Mouse (Mus musculus): ENCODE data around the gene 5530401A14Rik. TPM values are rescaled to one million over a fixed set of nuclear protein-coding genes. Genes with fewer than 3 reads are reported as not detected.

5530401A14Rik gene
- polyA plus RNA-seq, 1 experiment from 2014 or later: not detected

GRCm38 (mm10) chr11:81915501-81915900 lies 55.0 kb downstream of the 5530401A14Rik start:
- no peaks in the 10 kb centered on the region for H3K36me3 ChIP-seq (ENCODE audit: control insufficient read depth, insufficient read depth)
- H3K4me1 ChIP-seq (ENCODE audit: control insufficient read depth, insufficient read depth, low read length): no peaks in the 10 kb centered on the region
- no peaks in the 10 kb centered on the region for H3K9me3 ChIP-seq (replicated peaks; ENCODE audit: control insufficient read depth, low read length)
- ATAC-seq (replicated peaks; ENCODE audit: extremely low read depth, insufficient read depth, low FRiP score): no peak
- H3K4me2 ChIP-seq (ENCODE audit: low read depth, low read length): no peak overlapping the region
- 59% methylated on average over 6 of the region's 6 CpGs for WGBS
- H3K27me3 ChIP-seq (ENCODE audit: control insufficient read depth, insufficient read depth, low read length): no peaks in the 10 kb centered on the region
- H3K9ac ChIP-seq (ENCODE audit: low read length): no peak overlapping the region
- no peak overlapping the region for H3K27ac ChIP-seq (ENCODE audit: low read length)
- H3K4me3 ChIP-seq (ENCODE audit: low read length): no peak overlapping the region

DNA sequence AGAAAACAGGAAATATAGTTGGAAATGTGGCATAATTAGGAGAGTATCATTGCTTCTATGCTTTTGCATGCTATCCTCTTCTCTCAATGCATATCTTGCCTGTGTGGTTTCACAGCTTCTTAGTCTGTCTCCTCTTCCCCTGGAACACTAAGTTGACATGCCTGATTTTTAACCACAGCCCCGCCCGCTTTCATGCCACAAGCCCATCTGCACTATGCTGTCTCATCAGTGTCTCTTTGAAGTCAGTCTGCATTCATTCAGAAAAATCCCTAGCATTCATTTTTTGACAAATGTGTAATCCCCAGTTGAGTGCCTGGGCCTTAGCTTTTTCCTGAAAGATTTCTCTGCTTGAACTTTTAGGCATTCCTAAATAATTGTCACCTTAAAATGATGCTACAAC lies 62.6 kb downstream of the 5530401A14Rik start:
- Histone ChIP-seq H3K9me3 (replicated peaks; ENCODE audit: control insufficient read depth, low read length) (no peaks in the 10 kb centered on the region), H3K27ac (ENCODE audit: low read length) (no peak overlapping the region), H3K27me3 (ENCODE audit: control insufficient read depth, insufficient read depth, low read length) (no peaks in the 10 kb centered on the region), H3K4me3 (ENCODE audit: low read length) (no peak overlapping the region), H3K9ac (ENCODE audit: low read length) (no peak overlapping the region), H3K4me1 (ENCODE audit: control insufficient read depth, insufficient read depth, low read length) (no peaks in the 10 kb centered on the region), H3K36me3 (ENCODE audit: control insufficient read depth, insufficient read depth) (no peaks in the 10 kb centered on the region), H3K4me2 (ENCODE audit: low read depth, low read length) (no peak overlapping the region)
- no peak for ATAC-seq (replicated peaks; ENCODE audit: extremely low read depth, insufficient read depth, low FRiP score)
- WGBS: 77% methylated on average over 2 of the region's 2 CpGs

DNA sequence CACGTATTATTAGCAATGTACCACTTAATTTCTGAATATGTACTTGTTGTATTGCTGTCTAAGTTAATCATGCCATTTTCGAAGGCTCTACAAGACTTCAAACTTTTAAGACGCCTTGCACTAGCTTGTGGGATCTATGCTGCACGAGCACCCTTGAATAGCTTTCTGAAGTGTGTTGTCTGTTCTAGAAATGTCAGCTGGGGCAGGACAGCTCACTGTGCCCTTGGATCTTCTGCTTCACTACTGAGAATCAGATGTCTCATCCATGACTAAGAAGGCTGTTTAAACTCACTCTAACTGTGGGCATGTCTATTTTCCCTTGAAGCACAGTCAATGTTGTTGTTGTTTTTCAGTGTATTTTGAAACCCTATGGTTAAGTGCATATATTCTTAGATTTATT lies 63.2 kb downstream of the 5530401A14Rik start:
- Histone ChIP-seq H3K4me3 (ENCODE audit: low read length) (no peak overlapping the region), H3K36me3 (ENCODE audit: control insufficient read depth, insufficient read depth) (no peaks in the 10 kb centered on the region), H3K4me1 (ENCODE audit: control insufficient read depth, insufficient read depth, low read length) (no peaks in the 10 kb centered on the region), H3K27me3 (ENCODE audit: control insufficient read depth, insufficient read depth, low read length) (no peaks in the 10 kb centered on the region), H3K27ac (ENCODE audit: low read length) (no peak overlapping the region), H3K9me3 (replicated peaks; ENCODE audit: control insufficient read depth, low read length) (no peaks in the 10 kb centered on the region), H3K9ac (ENCODE audit: low read length) (no peak overlapping the region), H3K4me2 (ENCODE audit: low read depth, low read length) (no peak overlapping the region)
- WGBS: 81% methylated on average over 4 of the region's 4 CpGs
- ATAC-seq (replicated peaks; ENCODE audit: extremely low read depth, insufficient read depth, low FRiP score): no peak

GRCm38 (mm10) chr11:81926393-81926792 lies 65.9 kb downstream of the 5530401A14Rik start:
- Histone ChIP-seq H3K27me3 (ENCODE audit: control insufficient read depth, insufficient read depth, low read length) (no peaks in the 10 kb centered on the region), H3K9me3 (replicated peaks; ENCODE audit: control insufficient read depth, low read length) (no peaks in the 10 kb centered on the region), H3K4me1 (ENCODE audit: control insufficient read depth, insufficient read depth, low read length) (no peaks in the 10 kb centered on the region), H3K27ac (ENCODE audit: low read length) (no peak overlapping the region), H3K36me3 (ENCODE audit: control insufficient read depth, insufficient read depth) (no peaks in the 10 kb centered on the region), H3K4me3 (ENCODE audit: low read length) (no peak overlapping the region), H3K4me2 (ENCODE audit: low read depth, low read length) (no peak overlapping the region), H3K9ac (ENCODE audit: low read length) (no peak overlapping the region)
- no peak for ATAC-seq (replicated peaks; ENCODE audit: extremely low read depth, insufficient read depth, low FRiP score)

- no peak for ATAC-seq (replicated peaks; ENCODE audit: extremely low read depth, insufficient read depth, low FRiP score)
- Histone ChIP-seq H3K4me3 (ENCODE audit: low read length) (no peak overlapping the region), H3K4me1 (ENCODE audit: control insufficient read depth, insufficient read depth, low read length) (0 out of 2 replicates have a peak, but pooled peaks cover 3% of the 10 kb centered on the region), H3K4me2 (ENCODE audit: low read depth, low read length) (no peak overlapping the region), H3K27me3 (ENCODE audit: control insufficient read depth, insufficient read depth, low read length) (no peaks in the 10 kb centered on the region), H3K9me3 (replicated peaks; ENCODE audit: control insufficient read depth, low read length) (no peaks in the 10 kb centered on the region), H3K9ac (ENCODE audit: low read length) (no peak overlapping the region), H3K27ac (ENCODE audit: low read length) (no peak overlapping the region), H3K36me3 (ENCODE audit: control insufficient read depth, insufficient read depth) (no peaks in the 10 kb centered on the region)
- 78% methylated on average over 1 of the region's 1 CpGs for WGBS
Observed at GRCm38 (mm10) chr11:81937516-81937915, 77.0 kb downstream of the 5530401A14Rik start.

GRCm38 (mm10) chr11:81940988-81941387 lies 80.5 kb downstream of the 5530401A14Rik start:
- WGBS: 22% methylated on average over 1 of the region's 1 CpGs
- H3K4me2 ChIP-seq (ENCODE audit: low read depth, low read length): no peak overlapping the region
- H3K27ac ChIP-seq (ENCODE audit: low read length): no peak overlapping the region
- H3K9ac ChIP-seq (ENCODE audit: low read length): no peak overlapping the region
- H3K4me1 ChIP-seq (ENCODE audit: control insufficient read depth, insufficient read depth, low read length): 0 out of 2 replicates have a peak, but pooled peaks cover 3% of the 10 kb centered on the region
- H3K36me3 ChIP-seq (ENCODE audit: control insufficient read depth, insufficient read depth): no peaks in the 10 kb centered on the region
- H3K9me3 ChIP-seq (replicated peaks; ENCODE audit: control insufficient read depth, low read length): no peaks in the 10 kb centered on the region
- H3K4me3 ChIP-seq (ENCODE audit: low read length): no peak overlapping the region
- no peak for ATAC-seq (replicated peaks; ENCODE audit: extremely low read depth, insufficient read depth, low FRiP score)
- no peaks in the 10 kb centered on the region for H3K27me3 ChIP-seq (ENCODE audit: control insufficient read depth, insufficient read depth, low read length)

DNA sequence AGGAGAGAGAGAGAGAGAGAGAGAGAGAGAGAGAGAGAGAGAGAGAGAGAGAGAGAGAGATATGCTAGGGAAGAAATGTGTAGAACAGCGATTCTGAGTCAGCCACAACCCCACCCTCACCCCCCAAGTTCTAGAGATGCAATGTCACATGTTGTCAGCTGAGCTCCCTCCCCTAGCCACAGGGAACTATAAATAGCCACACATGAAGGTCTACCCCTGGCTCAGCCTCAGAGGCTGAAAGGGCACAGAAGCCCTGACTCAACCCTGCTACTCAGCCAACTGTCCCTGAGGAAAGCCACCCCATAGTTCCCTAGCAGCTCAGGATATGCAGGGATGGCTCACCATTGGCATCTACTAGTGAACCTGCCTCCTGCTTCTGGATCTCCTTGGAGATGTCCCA lies 81.7 kb downstream of the 5530401A14Rik start:
- 50% methylated on average over 1 of the region's 1 CpGs for WGBS
- no peaks in the 10 kb centered on the region for H3K27me3 ChIP-seq (ENCODE audit: control insufficient read depth, insufficient read depth, low read length)
- no peak overlapping the region for H3K4me2 ChIP-seq (ENCODE audit: low read depth, low read length)
- no peak overlapping the region for H3K27ac ChIP-seq (ENCODE audit: low read length)
- H3K4me3 ChIP-seq (ENCODE audit: low read length): no peak overlapping the region
- 0 out of 2 replicates have a peak, but pooled peaks cover 3% of the 10 kb centered on the region for H3K4me1 ChIP-seq (ENCODE audit: control insufficient read depth, insufficient read depth, low read length)
- no peaks in the 10 kb centered on the region for H3K9me3 ChIP-seq (replicated peaks; ENCODE audit: control insufficient read depth, low read length)
- H3K36me3 ChIP-seq (ENCODE audit: control insufficient read depth, insufficient read depth): no peaks in the 10 kb centered on the region
- H3K9ac ChIP-seq (ENCODE audit: low read length): no peak overlapping the region
- ATAC-seq (replicated peaks; ENCODE audit: extremely low read depth, insufficient read depth, low FRiP score): no peak

Other genes starting within 250 kb of the 5530401A14Rik start
- gene Asic2, start 107.8 kb downstream of the 5530401A14Rik start, polyA plus RNA-seq (2015; fragmentation: Nextera tagmentation; extraction: Ambion mirVana): not detected in 2 replicates
- 9.1 and 12.3 TPM in 2 replicates for gene Ccl2, start 174.9 kb downstream of the 5530401A14Rik start, polyA plus RNA-seq (2015; fragmentation: Nextera tagmentation; extraction: Ambion mirVana)
- not detected in 2 replicates for gene Gm17268, start 177.9 kb downstream of the 5530401A14Rik start, polyA plus RNA-seq (2015; fragmentation: Nextera tagmentation; extraction: Ambion mirVana)
- 3.4 and 6.0 TPM in 2 replicates for gene Ccl7, start 185.0 kb downstream of the 5530401A14Rik start, polyA plus RNA-seq (2015; fragmentation: Nextera tagmentation; extraction: Ambion mirVana)
- 3.3 and 5.0 TPM in 2 replicates for gene Ccl11, start 197.2 kb downstream of the 5530401A14Rik start, polyA plus RNA-seq (2015; fragmentation: Nextera tagmentation; extraction: Ambion mirVana)
- gene Ccl12, start 241.2 kb downstream of the 5530401A14Rik start, polyA plus RNA-seq (2015; fragmentation: Nextera tagmentation; extraction: Ambion mirVana): 1.7 TPM in 2 replicates